Mouse (Mus musculus) ovary, postnatal 10 days (tissue): ENCODE measurements around the gene Pilrb2.
"Not testable (repeated sequence)": the region's sequence is repeated elsewhere in the genome, so short reads cannot be mapped to it uniquely, and the experiment has no call there.

Experiments used
- DNase-seq: peaks from one replicate; pipeline ENCODE4 v3.0.0; 2022; ENCODE audit warnings: low spot score

Gene Pilrb2

DNA sequence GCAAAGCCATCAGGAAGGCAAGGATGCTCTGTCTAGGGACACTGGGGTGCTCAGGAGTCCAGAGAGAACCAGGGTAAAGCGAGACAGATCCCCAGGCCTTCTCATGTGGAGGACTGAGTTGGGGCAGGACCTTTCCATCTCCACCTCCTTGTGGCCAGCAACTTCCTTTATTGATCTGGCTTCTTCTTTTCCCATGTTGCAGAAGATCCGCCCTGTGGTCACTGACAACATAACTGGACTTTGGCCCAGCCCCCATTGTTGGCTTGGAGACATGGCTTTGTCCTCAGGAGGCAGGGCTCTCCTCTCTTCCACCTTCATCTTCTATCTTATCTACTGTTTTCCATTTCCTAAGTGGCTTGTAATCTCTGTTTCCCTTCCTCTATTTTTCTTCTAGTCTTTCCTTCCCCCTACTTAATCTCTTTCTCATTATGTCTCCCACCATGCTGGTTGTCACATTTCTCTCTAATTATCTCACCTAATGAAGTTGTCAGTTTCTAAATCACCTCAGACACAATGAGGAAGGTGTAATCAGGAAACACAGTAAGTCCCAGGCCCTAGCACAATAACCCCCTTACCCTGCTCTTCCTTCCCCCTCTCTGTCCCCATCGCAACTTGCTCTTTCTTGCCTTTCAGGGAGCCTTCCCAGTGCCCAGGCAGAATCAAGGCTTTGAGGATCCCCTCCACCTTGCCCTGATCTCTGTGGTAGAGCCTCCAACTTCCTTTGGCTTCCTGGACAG, at the start of gene Pilrb2:
TSS of gene Pilrb2 (minus strand) at position 172 of the 737 bp plus-strand sequence.
- not testable (repeated sequence) for DNase-seq

DNA sequence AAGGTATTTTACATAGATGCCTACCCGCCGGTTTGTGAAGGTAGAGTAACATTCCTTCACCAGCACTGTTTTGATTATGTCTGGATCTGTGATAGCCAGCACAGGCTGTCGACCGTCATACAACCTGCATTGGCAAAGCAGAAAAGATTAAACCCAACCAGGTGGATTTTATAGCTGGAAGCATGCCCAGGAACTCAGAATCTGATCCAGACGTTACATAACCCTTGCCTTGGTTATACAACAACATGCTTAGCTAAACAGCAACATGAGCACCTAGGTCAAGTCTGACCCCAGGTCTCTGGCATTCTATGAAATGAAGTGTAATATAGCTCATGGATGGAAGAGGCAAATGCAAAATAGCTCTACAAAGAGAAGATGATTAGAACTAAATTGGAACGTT, 43.9 kb upstream of the Pilrb2 start:
- no peak for DNase-seq

DNA sequence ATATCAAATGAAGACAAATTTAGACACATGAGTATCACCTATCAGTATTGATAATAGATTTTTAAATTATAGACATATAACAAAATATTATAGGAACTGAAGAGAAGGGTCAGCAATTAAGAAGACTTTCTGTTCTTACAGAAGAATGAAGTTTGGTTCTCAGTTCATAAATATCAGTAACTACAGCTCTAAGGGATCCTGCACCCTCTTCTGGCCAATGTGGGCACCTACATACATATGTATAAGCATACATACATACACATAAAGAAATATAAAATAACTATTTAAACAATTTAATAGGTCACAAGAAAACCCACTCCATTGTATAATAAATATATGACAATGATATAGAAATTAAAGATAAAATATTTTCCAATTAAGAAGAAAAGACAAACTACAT, 42.9 kb upstream of the Pilrb2 start:
- no peak for DNase-seq

DNA sequence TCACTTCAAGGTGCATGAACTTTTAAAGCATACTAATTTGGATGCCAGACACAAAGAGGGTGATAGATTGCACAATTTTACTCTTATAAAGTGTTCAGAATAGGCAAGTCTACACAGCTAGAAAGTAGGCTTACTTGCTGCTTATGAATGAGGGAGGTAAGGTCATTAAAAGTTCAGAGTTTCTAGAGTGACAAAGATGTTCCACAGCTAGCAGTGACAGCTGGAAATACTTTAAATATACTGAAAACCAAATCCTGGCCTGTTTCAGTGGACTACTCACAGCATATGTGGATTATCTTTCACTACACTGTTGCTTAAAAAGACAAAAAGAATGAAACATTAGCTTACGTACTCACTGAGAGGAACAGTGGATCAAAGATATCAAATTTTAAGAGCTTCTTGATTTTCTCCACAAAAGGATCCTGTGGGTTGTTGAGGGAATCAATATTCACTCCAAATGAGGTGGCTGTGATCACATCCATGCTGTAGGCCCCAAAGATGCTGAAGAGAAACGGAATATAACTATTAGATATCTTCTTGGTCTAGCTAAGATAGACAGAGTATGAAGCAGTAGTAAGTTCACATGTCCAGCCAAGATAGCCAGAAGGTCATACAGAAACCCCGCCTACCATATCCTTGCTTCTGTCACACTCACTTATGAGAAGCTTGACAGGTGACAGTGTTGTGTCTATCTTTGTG, 38.1 kb upstream of the Pilrb2 start:
- no peak for DNase-seq

DNA sequence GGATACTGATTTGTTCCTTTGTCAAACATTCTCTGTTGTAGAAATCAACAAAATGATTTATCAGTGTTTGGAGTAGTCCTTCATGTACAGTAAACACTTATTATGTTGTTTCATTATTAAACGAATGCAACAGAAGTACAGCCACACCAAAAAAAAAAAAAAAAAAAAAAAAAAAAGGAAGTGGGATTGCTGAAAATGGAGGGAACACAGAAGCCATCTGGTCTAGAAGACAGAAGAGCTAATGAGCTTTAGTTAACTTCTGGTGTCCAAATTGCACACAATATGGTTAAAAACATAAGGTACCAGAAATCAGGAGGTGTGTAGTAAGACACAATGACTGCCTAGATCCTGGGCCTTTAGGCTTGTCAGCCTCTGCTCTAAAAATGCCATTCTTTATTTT, 26.2 kb upstream of the Pilrb2 start:
- DNase-seq = no peak

DNA sequence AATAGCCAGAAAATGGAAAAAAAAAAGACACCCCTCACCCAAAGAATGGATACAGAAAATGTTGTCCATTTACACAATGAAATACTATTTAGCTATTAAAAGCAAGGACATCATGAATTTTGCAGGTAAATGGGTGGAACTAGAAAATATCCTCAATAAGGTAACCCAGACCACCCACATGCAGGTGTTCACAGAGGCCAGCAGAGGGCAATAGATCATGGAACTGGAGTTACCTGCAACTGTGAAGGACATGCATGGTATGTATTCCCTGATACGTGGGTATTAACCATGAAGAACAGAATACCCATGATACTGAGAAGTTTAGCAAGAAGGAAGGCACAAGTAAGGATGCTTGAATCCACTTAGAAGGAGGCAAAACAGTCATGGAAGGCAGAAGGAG, 21.3 kb upstream of the Pilrb2 start:
- DNase-seq = no peak

DNA sequence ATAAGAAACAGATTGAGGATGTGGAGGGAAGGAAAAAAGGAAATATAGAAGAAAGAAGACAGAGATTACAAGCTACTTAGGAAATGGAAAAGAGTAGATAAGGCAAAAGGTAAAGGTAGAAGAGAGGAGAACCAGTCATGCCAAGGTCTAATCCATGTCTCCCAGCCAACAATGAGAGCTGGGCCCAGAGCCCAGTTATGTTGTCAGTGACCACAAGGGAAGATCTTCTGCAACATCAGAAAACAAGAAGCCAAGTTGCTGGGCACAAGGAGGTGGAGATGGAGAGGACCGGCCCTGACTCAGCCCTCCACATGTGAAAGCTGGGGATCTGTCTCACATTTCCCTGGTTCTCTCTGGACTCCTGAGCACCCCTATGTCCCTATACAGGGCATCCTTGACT, 16.1 kb upstream of the Pilrb2 start:
- no peak for DNase-seq

DNA sequence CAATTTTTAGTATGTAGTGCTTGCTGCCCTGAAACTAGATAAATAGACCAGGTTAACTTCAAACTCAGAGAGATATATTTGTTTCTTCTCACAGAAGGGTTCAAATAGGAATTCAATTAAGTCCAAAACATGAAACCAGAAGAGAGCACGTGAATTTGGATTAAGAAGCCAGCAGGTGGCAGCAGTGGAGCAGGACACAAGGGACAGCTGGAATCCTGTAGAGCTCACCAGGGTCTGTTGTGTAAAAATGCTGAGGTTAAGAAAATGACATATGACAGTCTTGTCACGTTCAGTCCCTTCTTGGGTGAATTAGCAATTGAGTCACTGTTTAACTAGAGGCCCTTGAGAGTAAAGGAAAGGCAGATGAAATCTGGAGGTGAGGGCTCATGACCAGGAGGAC, 14.3 kb upstream of the Pilrb2 start:
- DNase-seq = no peak

DNA sequence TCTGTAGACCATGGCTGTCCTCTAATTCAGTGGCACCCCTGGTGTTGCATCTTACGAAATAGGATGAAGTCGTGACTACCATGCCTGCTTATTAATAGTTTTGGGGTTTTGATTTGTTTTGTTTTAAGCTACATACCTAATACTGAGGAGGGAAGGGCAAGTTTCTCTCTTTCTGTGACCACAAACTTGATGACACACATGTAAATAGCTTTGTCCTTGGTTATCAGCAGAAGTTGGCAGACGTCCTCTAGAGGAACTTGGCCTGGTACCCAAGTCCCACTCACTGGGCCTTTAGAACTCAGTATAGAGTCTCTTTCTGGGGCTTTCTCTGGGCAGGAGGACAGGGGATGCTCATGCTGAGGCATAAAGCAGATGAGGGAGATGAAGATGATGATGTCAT, 11.7 kb upstream of the Pilrb2 start:
- no peak for DNase-seq

DNA sequence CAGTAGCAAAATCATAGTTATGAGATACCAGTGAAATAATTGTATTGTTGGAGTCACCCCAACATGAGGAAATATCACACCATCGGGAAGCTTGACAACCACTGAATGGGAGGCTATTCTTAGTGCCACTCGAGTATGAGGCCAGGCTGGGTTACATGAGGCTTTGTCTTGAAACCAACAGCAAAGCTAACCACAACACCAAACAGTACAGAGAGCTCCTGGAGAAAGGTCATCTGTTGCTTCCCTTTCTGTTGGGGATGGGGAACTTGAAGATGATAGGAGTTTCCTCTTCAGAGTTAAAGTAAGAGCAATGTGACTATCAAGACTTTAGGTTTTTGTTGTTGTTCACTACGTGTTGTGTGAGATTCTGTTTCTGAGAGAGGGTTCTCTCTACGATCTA, 11.3 kb upstream of the Pilrb2 start:
- no peak for DNase-seq

DNA sequence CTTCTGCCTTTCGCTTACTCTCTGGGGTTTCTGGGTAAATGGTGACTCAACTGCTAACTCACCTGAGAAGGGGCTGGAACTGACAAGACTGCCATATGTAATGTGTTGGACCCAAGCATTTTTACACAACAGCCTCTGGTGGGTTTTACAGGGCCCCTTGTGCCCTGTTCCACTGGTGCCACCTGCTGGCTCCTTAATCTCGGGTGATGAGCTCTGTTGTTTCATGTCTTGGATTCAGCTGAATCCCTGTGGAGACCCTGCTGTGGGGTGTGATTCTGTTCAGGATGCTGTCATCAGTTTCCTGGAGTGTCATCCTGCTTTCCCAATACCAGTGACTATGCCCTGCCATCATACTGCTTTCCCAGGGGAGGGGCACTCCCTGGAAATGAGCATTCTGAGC, 6.2 kb upstream of the Pilrb2 start:
- no peak for DNase-seq

DNA sequence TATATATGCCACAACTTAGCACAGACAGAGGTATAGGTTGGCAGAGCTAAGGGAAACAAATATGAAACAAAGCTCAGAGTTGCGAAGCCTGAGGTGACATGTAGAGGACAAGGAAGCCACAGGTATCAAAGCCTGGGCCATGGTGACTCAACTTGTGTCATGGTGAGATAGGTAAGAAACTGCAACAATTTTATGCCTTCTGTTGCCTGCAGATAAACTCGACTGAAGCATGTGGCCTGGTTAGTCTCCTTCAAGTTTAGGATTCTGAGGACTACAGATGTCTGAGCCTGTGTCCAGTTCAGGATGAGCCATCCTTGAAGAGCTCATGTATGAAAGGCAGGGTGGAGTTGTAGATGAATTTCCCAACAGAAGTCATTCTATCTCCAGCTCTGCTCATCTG, 3.4 kb upstream of the Pilrb2 start:
- DNase-seq = no peak

DNA sequence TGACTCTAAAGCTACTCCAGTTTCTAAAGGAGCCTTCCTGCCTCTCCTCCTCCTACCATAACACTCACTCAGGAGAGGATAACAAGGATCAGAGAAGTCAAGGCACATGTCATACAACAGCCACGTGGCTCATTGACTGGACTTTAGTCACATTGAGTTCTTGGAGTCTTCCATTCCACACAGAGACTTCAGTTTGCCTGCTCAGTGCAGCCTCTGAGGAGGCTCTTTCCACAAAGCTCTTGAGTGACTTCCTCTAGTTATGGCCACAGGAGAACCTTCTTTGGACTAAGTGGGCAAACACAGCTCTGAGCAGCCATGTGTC, 727 bp upstream of the Pilrb2 start:
- DNase-seq = not testable (repeated sequence)

DNA sequence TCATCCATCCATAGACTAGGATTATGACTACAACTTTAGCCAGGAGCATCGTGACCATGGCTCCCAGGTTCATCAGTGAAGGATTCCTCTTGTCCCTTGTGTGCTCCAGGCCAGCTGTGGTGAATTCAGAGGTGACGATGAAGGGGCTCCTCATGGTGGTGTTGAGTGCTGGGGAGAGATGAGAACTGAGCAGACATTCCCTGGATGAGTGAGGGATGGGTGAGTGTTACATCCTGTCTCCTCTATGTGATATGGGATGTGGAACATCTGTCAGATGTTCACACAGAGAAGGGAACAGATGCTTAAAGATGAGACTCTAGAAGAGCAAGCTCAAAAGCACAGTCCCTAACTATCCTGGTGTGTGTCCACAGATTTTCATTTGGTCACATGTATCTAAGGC, 3.0 kb downstream of the Pilrb2 start:
- not testable (repeated sequence) for DNase-seq

DNA sequence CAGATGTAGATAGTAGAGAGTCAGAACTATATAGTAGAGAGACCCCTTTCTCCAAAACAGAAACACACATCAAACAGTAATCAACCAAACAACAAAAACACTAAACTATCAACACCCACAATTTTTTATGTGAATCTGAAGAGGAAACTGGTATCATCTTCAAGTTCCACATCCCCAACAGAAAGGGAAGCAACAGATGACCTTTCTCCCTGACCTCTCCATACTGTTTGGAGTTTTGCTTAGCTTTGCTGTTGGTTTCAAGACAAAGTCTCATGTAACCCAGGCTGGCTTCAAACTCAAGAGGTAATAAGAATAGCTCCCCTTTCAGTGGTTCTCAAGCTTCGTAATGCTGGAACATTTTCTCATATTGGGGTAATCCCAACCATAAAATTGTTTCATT, 7.6 kb downstream of the Pilrb2 start:
- not testable (repeated sequence) for DNase-seq

DNA sequence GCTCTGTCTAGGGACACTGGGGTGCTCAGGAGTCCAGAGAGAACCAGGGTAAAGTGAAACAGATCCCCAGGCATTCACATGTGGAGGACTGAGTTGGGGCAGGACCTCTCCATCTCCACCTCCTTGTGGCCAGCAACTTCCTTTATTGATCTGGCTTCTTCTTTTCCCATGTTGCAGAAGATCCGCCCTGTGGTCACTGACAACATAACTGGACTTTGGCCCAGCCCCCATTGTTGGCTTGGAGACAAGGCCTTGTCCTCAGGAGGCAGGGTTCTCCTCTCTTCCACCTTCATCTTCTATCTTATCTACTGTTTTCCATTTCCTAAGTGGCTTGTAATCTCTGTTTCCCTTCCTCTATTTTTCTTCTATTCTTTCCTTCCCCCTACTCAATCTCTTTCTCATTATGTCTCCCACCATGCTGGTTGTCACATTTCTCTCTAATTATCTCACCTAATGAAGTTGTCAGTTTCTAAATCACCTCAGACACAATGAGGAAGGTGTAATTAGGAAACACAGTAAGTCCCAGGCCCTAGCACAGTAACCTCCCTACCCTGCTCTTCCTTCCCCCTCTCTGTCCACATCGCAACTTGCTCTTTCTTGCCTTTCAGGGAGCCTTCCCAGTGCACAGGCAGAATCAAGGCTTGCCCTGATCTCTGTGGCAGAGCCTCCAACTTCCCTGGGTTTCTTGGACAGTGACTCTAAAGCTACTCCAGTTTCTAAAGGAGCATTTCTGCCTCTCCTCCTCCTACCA, 13.5 kb downstream of the Pilrb2 start, which contains the start of gene Pilrb1:
TSS of gene Pilrb1 (minus strand) at position 147 of the 751 bp plus-strand sequence.
- DNase-seq = not testable (repeated sequence)

DNA sequence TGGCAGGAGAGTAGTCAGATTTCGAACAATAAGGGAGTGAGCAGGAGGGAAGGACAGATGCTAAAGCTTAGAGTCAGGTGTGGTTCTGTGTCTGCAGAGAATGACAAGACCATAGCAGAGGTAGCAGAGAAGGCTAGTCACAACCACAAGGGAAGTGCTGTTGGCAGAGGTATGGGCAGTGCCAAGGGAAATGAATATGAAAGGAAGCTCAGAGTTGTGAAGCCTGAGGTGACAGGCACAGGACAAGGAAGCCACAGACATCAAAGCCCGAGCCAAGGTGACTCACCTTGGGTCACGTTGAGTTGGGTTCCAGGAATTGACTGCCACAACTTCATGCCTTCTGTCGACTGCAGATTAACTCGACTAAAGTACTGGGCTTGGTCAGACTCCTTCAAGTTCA, 14.7 kb downstream of the Pilrb2 start:
- not testable (repeated sequence) for DNase-seq

DNA sequence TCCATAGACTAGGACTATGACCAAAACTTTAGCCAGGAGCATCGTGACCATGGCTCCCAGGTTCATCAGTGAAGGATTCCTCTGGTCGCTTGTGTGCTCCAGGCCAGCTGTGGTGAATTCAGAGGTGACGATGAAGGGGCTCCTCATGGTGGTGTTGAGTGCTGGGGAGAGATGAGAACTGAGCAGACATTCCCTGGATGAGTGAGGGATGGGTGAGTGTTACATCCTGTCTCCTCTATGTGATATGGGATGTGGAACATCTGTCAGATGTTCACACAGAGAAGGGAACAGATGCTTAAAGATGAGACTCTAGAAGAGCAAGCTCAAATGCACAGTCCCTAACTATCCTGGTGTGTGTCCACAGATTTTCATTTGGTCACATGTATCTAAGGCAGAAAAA, 16.7 kb downstream of the Pilrb2 start:
- not testable (repeated sequence) for DNase-seq

DNA sequence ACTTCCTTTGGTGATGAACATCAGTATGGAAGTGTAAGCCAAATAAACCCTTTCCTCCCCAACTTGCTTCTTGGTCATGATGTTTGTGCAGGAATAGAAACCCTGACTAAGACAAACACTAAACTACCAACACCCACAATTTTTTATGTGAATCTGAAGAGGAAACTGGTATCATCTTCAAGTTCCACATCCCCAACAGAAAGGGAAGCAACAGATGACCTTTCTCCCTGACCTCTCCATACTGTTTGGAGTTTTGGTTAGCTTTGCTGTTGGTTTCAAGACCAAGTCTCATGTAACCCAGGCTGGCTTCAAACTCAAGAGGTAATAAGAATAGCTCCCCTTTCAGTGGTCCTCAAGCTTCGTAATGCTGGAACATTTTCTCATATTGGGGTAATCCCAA, 21.3 kb downstream of the Pilrb2 start:
- not testable (repeated sequence) for DNase-seq

DNA sequence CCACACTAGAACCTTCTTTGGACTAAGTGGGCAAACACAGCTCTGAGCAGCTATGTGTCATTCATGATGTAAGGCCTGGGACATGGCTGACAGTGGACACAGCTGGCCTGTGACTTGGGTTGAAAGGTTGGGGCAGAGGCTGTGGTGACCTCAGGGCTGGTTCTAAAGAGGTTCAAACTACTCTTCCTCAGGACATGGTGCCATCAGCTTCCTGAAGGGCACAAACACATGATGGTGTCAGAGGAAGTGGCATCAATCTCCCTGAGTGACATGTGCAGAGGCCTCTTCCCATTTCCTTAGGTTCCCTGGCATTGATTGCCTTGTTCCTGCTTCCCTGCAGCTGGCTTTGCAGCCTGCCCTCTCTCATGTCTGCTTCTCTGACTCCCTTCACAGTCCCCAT, 34.5 kb downstream of the Pilrb2 start:
- DNase-seq = not testable (repeated sequence)

DNA sequence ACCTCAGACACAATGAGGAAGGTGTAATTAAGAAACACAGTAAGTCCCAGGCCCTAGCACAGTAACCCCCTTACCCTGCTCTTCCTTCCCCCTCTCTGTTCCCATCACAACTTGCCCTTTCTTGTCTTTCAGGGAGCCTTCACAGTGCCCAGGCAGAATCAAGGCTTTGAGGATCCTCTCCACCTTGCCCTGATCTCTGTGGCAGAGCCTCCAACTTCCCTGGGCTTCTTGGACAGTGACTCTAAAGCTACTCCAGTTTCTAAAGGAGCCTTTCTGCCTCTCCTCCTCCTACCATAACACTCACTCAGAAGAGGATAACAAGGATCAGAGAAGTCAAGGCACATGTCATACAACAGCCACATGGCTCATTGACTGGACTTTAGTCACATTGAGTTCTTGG, 35.0 kb downstream of the Pilrb2 start:
- no peak for DNase-seq

DNA sequence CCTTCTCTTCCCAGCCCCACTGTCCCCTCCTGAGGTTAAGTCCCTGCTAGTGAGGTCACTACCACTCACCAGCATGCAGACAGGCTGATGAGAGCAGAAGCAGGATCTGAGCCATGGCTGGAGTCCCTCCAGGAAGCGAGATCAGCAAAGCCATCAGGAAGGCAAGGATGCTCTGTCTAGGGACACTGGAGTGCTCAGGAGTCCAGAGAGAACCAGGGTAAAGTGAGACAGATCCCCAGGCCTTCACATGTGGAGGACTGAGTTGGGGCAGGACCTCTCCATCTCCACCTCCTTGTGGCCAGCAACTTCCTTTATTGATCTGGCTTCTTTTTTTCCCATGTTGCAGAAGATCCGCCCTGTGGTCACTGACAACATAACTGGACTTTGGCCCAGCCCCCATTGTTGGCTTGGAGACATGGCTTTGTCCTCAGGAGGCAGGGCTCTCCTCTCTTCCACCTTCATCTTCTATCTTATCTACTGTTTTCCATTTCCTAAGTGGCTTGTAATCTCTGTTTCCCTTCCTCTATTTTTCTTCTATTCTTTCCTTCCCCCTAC, 35.6 kb downstream of the Pilrb2 start, which contains the start of gene Pilra:
TSS of gene Pilra (minus strand) at position 316 of the 555 bp plus-strand sequence.
- DNase-seq = not testable (repeated sequence)

DNA sequence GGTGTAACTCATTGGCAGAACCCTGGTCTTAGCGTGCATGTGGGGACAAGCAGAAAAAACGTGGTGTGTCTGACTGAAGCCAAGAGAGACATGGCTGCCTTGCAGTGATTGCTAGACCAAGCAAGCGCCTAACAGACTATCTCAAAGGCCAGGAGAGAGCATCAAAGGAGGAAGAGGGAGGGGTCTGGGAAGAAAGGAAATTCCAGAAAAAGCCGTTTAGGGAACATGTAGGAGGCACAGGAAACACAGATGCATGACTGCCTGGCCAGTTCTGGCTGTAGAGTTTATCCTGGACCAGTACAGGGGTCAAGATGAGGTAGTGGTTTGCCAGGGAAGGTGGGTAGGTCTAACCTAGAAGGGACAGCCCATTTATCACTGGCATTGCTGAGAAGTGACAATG, 38.1 kb downstream of the Pilrb2 start:
- no peak for DNase-seq
